Mouse (Mus musculus) heart, postnatal 0 days (tissue): ENCODE data around the gene Rtcb.

Experiments used
- CTCF ChIP-seq: IDR thresholded peaks from 2 replicates; pipeline ENCODE4 v1.5.1; 2016; ENCODE audit warnings: antibody characterized with exemption, control low read depth, low read depth
- EP300 ChIP-seq: IDR thresholded peaks from 2 replicates; pipeline ENCODE4 v1.6.1; 2016; ENCODE audit warnings: antibody characterized with exemption, low read depth

- TF ChIP-seq CTCF (peak; percentile 58), EP300 (no peak)
These were observed 40.9 kb downstream of the Rtcb start, which contains the start of gene Prdm4 for GRCm38 (mm10) chr10:85916498-85917309.
